Mouse (Mus musculus) gonadal fat pad, adult 2 months (tissue): ENCODE results near the gene Lars2. TPM values are rescaled to one million over a fixed set of nuclear protein-coding genes. Genes with fewer than 3 reads are reported as not detected.

Source experiments
- DNase-seq: peaks from one replicate; pipeline ENCODE4 v3.0.0-alpha.2; 2012; ENCODE audit warnings: low read depth
- polyA plus RNA-seq: library from polyadenylated mRNA; depleted of rRNA; stranded (reverse); fragments of >200 nt; gene quantifications from 2 replicates; pipeline ENCODE4 v1.2.3, GENCODE M21; 2012

Gene Lars2
- polyA plus RNA-seq, 1 experiment: 214 TPM

DNA sequence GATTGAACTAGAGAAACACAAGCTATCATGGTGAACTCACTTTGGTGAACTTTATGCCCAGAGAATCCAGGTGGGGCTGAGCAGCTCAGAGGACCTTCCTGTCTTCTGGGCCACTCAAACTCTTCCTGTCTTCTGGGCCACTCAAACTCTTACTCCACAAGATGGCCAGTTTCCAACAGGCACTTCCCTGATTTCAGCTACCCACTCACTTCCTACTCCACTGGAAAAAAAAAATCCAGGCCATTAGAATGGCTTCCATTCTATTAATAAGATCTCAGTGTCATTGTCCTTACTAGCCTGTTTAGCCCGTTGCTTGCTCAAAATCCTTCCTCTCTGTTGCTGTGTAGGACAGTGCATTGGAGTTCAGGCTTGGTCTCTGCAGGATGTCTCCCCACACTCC, 108.8 kb downstream of the Lars2 start:
- DNase-seq: no peak

- no peak for DNase-seq
Measured at GRCm38 (mm10) chr9:123478031-123478585, 111.4 kb downstream of the Lars2 start.

GRCm38 (mm10) chr9:123478586-123479195, 112.0 kb downstream of the Lars2 start, which contains the start of gene Limd1:
TSS of gene Limd1 (plus strand) at chr9:123478706.
- no peak for DNase-seq

DNA sequence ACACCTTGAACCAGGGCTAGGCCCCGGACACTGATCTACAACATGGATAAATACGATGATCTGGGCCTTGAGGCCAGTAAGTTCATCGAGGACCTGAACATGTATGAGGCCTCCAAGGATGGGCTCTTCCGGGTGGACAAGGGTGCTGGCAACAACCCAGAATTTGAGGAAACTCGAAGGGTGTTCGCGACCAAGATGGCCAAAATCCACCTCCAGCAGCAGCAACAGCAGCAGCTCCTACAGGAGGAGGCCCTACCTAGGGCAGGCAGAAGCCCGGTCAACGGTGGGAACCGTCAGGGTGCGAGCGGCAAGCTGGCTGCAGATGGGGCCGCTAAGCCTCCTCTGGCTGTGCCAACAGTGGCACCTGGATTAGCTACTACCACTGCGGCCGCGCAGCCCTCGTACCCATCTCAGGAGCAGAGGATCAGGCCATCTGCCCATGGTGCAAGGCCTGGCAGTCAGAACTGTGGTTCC, 112.5 kb downstream of the Lars2 start:
- no peak for DNase-seq

DNA sequence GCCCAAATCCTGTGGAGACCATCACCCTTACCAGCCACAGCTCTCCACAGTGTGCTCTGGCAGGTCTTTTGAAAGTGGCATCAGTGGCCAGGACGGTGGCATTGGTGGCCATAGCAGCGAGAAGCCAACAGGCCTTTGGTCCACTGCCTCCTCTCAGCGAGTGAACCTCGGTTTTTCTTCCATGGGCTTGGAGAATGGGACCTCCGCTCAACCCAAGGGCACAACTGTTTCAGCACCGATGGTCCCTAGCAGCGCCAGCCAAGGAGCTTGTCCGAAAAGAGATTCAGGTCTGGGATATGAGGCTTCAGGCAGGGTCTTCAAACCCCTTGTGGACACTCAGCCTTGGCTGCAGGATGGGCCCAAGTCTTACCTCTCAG, 113.1 kb downstream of the Lars2 start:
- no peak for DNase-seq

DNA sequence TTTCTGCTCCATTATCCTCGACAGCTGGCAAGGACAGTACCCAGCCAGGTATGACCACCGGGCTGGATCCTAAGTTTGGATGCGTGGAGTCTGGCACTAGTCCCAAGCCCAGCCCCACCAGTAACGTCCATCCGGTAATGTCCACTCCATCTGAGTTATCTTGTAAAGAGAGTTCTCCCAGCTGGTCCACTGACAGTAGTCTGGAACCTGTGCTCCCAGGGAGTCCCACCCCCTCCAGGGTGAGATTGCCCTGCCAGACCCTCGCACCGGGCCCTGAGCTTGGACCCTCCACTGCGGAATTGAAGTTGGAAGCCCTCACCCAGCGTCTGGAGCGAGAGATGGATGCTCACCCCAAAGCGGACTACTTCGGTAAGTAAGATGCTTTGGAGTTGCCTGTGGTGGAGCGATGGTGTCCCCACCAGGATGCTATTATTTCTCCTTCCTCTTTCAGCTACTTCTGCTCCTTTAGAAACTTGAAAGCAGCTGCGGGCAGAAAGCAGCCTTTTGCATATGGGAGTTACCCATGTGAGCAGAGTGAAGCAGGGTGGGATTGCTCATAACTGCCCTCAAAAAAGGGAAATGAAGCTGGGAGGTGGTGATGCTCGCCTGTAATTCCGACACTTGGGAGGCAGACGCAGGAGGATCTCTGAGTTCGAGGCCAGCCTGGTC, 113.7 kb downstream of the Lars2 start:
- DNase-seq: no peak

DNA sequence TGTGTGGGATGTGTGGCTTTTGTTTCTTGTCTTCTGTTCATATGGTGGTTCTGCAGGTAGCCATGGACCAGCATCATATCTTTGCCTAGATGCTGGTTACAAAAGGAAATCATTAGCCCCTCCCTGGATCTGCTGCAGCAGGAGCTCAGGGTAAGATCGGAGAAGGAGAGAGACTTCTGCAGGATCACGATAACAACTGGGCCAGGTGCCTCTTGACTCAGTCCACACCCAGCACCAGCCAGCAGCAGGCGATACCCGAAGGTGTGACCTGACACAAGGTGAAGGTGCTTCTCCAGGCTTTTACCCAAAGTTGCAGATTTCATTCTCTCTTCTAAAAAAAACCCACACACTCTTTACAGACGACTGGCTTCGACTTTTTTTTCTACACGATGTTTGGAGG, 114.4 kb downstream of the Lars2 start:
- DNase-seq: no peak

DNA sequence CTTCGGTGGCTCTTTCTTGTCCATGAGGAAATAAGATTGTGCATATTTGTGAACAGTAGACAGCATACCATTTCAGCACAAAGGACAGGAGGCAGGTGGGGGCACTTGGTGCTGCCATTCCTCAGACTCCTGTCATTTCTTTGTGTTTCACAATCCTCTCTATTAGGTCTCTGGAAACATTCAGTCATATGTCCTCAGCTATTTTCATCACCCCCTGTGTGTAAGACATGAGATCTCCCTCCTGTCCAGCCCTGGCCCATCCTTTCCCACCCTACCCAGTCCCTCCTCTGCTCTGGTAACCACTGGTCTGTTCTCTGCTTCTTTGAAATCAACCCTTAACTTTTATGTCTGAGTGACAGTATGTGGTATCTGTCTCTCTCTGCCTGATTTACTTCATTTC, 116.9 kb downstream of the Lars2 start:
- DNase-seq: no peak

- DNase-seq: no peak
Measured at GRCm38 (mm10) chr9:123484830-123485229, 118.1 kb downstream of the Lars2 start.

DNA sequence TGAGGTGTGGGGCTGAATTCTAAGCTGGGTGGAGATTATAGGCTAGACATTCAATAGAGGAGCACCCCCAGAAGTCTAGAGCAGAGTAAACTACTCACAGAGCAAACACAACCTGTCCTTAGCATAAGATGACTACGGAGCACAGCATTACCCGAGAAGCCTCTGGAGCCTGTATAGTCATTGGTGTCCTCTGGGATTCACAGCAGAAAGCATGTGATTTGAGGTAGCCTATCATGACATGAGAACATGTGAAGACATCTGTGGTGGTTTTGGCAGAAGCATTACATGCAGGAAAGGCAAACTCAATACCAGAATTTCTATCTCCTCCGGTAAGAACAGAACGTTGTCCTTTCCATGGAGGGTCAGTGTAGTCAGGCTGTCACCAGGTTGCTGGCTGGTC, 118.8 kb downstream of the Lars2 start:
- no peak for DNase-seq

DNA sequence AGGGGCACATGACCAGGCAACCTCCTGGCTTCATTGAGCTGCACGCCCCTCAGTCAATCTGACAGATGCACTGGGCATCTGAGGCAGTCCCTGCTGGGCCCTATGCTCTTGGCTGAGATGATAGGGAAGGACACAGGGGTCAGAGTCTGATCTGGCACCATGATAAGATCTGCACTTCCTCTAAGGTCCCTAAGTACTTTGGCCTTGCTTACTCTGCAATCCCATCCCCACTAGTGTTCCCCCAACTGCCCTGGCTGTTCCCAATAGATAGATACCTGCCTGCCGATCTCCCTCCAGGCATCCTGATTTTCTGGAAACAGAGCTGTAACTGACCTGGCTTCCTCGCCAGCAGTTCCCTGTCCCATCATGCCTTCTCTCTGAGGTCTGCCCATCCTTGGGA, 119.9 kb downstream of the Lars2 start:
- DNase-seq: no peak

DNA sequence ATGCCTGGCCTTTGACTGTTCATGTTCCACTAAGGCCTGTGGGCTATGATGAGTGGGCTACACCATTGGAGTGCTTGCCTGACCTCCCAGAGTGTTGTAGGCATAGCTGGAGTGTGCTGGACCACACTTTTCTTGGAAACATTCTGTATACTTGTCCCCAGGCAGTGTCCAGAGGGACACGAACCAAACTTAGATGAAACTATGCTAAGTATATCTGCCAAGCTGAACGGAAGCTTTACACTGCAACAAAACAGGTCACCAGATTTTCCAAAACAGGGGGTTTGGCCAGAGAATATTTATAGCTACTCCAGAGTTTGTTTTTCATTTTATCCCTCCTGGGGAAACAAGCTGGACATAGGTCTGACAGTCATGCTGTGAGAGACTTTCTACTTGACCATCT, 122.3 kb downstream of the Lars2 start:
- no peak for DNase-seq

DNA sequence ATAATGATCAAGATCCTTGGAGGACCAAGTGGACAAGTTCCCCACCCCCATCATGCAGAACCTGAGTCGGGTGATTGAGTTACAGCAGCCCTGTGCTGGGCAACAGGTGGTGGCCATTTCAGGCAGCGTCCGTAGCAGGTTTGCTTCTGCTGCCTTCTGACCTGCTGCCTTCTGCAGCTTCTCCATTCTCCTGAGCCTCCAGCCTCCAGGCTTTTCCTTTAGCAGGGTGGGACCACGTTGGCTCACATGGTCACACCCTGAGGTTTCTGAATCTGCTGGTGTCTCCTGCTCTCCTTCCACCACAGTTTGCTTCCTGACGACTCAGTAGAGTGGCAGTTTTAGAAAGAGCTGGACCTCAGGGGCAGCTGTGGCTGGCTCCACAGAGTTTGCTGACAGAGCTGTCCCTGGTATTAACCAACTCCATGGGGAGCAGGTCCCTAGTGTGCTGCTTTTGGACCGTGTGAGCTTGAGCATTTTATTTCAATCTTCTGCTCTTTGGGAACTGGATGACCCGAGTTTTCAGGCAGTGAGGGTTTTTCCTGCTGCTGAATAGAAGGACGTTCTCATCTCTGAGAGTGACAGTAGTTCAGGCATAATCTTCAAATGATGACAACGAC, 123.1 kb downstream of the Lars2 start:
- DNase-seq: no peak

DNA sequence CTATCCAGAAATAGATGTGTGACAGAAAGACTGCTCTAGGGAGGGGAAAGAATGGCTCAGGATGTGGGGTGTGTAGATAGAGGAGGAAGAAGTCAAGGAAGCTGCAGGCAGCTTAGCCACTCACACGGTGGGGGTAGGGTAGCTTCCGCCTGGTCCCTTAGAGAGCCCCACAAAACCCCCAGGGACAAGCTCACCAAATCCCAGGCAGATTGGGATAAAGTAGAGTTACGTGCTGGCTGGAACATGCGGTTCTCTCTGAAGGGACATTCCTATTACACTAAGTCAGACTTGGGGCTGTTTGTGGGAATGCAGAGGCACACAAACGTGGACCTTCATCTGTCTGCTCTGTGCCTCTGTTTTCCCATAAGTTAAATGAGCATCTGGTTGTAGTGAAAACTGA, 124.2 kb downstream of the Lars2 start:
- no peak for DNase-seq

GRCm38 (mm10) chr9:123491917-123492585, 125.3 kb downstream of the Lars2 start:
- no peak for DNase-seq

DNA sequence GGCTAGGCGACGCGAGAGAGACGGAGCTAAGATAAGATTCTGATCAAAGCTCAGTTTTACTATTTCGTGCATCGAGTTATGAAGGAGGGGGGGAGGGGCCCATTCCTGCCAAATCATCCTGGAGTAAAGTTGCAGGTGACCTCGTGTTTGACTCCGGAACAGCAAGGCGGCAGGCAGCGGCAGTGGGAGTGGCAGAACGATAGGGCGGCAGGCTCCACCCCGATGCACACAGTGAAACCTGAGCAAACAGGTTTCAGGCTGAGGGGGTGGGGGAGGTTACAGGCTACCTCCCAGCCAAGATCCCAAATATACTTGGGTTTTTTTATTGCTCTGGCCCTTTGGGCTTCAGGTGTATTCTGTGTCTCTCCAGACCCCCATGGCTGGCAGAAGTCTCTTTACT, 129.9 kb downstream of the Lars2 start:
- DNase-seq: no peak

- DNase-seq: no peak
Measured at GRCm38 (mm10) chr9:123497906-123498305, 131.2 kb downstream of the Lars2 start.

DNA sequence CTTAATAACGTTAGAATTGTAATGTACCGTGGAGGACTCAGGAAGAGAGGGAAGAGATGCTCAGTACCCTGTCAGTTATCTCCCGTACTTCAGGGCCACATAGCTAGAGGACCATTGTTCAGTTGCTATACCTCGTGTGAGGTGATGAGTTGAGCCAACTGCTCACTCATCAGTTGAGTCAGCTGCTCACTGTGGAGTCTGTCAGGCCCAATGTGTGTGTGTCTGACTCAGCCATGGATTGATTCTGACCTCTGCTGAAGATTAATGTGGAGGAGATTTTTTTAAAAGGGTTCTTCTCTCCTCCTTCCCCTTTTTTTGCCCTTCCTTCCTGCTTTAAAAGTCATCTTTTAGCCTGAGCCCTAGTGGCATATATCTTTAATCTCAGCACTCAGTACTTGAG, 133.8 kb downstream of the Lars2 start:
- no peak for DNase-seq

DNA sequence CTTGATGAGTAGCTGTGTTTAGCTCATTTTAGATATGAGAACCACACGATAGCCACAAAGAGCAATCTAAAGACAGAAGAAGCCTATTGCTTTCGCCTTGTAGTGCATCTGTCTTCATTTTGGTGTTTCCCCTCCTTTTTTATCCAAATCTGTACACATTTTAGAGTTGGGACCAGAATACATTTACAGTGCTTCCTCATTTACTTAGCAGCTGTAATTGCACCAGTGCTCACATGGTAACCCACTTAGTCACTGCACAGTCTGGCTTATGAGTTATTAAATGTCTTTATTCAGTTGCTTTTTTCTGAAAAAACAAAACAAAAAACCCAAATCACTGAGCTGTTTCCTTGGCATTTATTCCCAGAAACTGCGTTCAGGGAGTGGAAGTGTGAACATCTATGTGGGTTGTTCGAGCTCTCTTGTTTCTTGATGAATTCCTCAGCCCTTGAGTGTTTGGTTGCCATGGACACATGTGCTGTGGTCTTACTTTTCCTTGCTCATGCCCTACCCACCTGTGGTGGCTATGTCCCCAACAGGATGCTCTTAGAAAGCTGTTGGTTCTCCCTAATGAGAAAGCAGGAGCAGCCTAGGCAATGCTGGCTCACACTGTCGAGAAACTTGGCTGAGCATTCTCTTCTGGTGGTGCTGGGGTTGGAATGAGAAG, 136.6 kb downstream of the Lars2 start:
- DNase-seq: no peak

DNA sequence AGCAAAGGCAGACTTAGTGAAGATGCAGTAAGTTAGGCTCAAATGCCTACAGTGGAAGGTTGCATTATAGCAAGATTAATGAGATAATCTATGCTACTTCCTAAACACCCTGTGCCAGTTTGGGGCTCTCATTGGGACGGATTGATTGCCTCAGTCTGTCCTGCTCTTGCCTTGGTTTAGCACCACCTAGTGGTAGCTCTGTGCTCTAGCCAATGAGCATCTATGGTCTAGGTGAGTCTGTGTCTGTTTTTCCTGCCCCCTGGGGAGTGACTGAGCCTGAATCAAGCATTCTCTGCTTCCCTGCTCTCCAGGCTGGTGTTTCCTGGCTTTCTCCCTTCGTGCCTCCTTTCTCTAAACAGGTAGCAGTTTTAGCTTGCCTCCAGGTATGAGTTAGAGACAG, 137.6 kb downstream of the Lars2 start:
- DNase-seq: no peak

GRCm38 (mm10) chr9:123505598-123505997, 138.9 kb downstream of the Lars2 start:
- DNase-seq: no peak
